Mouse (Mus musculus) forebrain, embryonic 15.5 days (tissue): ENCODE measurements at regions not wholly inside any gene's neighbourhood (a gene's known extent, or its start where the extent isn't known, plus 50 kb on each side); places are given as distances from the start of the nearest gene placed in this dataset.

Experiments
- ATAC-seq: fragments of 200-750 bp; cut with Nextera tagmentation; replicated peaks from 2 replicates; pipeline ENCODE4 v1.8.0; 2017; ENCODE audit warnings: mild to moderate bottlenecking, moderate TSS enrichment, moderate library complexity
- H3K27ac ChIP-seq: fragments of 300-500 bp; sonication (generic); replicated peaks from 2 replicates; pipeline ENCODE4 v1.5.1; 2015; ENCODE audit warnings: mild to moderate bottlenecking, inconsistent platforms
- H3K27me3 ChIP-seq: fragments of 300-500 bp; sonication (generic); 2 replicates; pipeline ENCODE4 v1.6.1; 2015; ENCODE audit warnings: inconsistent platforms
- H3K36me3 ChIP-seq: fragments of 300-500 bp; sonication (generic); 2 replicates; pipeline ENCODE4 v1.6.1; 2015; ENCODE audit warnings: mild to moderate bottlenecking, inconsistent platforms
- H3K4me1 ChIP-seq: fragments of 300-500 bp; sonication (generic); 2 replicates; pipeline ENCODE4 v1.6.1; 2015; ENCODE audit warnings: inconsistent platforms
- H3K4me2 ChIP-seq: fragments of 300-500 bp; sonication (generic); replicated peaks from 2 replicates; pipeline ENCODE4 v1.6.1; 2015; ENCODE audit warnings: mild to moderate bottlenecking, inconsistent platforms
- H3K4me3 ChIP-seq: fragments of 300-500 bp; sonication (generic); 2 replicates; pipeline ENCODE4 v1.5.1; 2015; ENCODE audit warnings: mild to moderate bottlenecking, inconsistent platforms
- H3K9ac ChIP-seq: fragments of 300-500 bp; sonication (generic); replicated peaks from 2 replicates; pipeline ENCODE4 v1.6.1; 2015; ENCODE audit warnings: mild to moderate bottlenecking, inconsistent platforms
- H3K9me3 ChIP-seq: fragments of 300-500 bp; sonication (generic); 2 replicates; pipeline ENCODE4 v1.6.1; 2016; ENCODE audit warnings: inconsistent platforms
- WGBS: fragments of 180-500 bp; shearing (Covaris S2); methylation state at CpG from one replicate; pipeline ENCODE4 v1.1.7; 2015; ENCODE audit warnings: mixed read lengths; 5-methylcytosine and 5-hydroxymethylcytosine counted together

- Histone ChIP-seq H3K4me1 (no peaks in the 10 kb centered on the region), H3K27me3 (no peaks in the 10 kb centered on the region), H3K36me3 (no peaks in the 10 kb centered on the region), H3K9ac (no peak overlapping the region), H3K27ac (no peak overlapping the region), H3K4me3 (no peak overlapping the region), H3K4me2 (no peak overlapping the region), H3K9me3 (no peaks in the 10 kb centered on the region)
- no peak for ATAC-seq
- WGBS: 25% methylated on average over 2 of the region's 2 CpGs
Measured at GRCm38 (mm10) chr3:99447361-99447760, 207.2 kb downstream of the Tbx15 start.

- Histone ChIP-seq H3K27ac (no peak overlapping the region), H3K9me3 (no peaks in the 10 kb centered on the region), H3K4me3 (no peak overlapping the region), H3K9ac (no peak overlapping the region), H3K36me3 (no peaks in the 10 kb centered on the region), H3K27me3 (no peaks in the 10 kb centered on the region), H3K4me2 (no peak overlapping the region), H3K4me1 (no peaks in the 10 kb centered on the region)
- no peak for ATAC-seq
- 56% methylated on average over 2 of the region's 2 CpGs for WGBS
Measured at GRCm38 (mm10) chr3:99447813-99448212, 207.6 kb downstream of the Tbx15 start.

GRCm38 (mm10) chr3:99459036-99459863 lies 219.1 kb downstream of the Tbx15 start:
- no peak overlapping the region for H3K27ac ChIP-seq
- no peaks in the 10 kb centered on the region for H3K36me3 ChIP-seq
- H3K4me3 ChIP-seq: no peak overlapping the region
- WGBS: 77% methylated on average over 12 of the region's 12 CpGs
- H3K4me1 ChIP-seq: no peaks in the 10 kb centered on the region
- H3K27me3 ChIP-seq: no peaks in the 10 kb centered on the region
- H3K9me3 ChIP-seq: no peaks in the 10 kb centered on the region
- no peak overlapping the region for H3K9ac ChIP-seq
- ATAC-seq: no peak
- no peak overlapping the region for H3K4me2 ChIP-seq

- H3K27me3 ChIP-seq: no peaks in the 10 kb centered on the region
- H3K4me3 ChIP-seq: no peak overlapping the region
- no peak overlapping the region for H3K4me2 ChIP-seq
- ATAC-seq: no peak
- no peaks in the 10 kb centered on the region for H3K9me3 ChIP-seq
- no peaks in the 10 kb centered on the region for H3K36me3 ChIP-seq
- 91% methylated on average over 14 of the region's 14 CpGs for WGBS
- H3K27ac ChIP-seq: no peak overlapping the region
- no peaks in the 10 kb centered on the region for H3K4me1 ChIP-seq
- H3K9ac ChIP-seq: no peak overlapping the region
Measured at GRCm38 (mm10) chr3:99499980-99500379, 259.8 kb downstream of the Tbx15 start.

- Histone ChIP-seq H3K4me1 (no peaks in the 10 kb centered on the region), H3K4me2 (no peak overlapping the region), H3K27ac (no peak overlapping the region), H3K9me3 (no peaks in the 10 kb centered on the region), H3K27me3 (no peaks in the 10 kb centered on the region), H3K36me3 (no peaks in the 10 kb centered on the region), H3K9ac (no peak overlapping the region), H3K4me3 (no peak overlapping the region)
- WGBS: 94% methylated on average over 2 of the region's 2 CpGs
- ATAC-seq: no peak
Measured at GRCm38 (mm10) chr3:99504772-99505171, 264.6 kb downstream of the Tbx15 start.

- no peak overlapping the region for H3K27ac ChIP-seq
- H3K4me2 ChIP-seq: no peak overlapping the region
- no peaks in the 10 kb centered on the region for H3K36me3 ChIP-seq
- H3K4me1 ChIP-seq: no peaks in the 10 kb centered on the region
- H3K9ac ChIP-seq: no peak overlapping the region
- H3K27me3 ChIP-seq: no peaks in the 10 kb centered on the region
- 76% methylated on average over 1 of the region's 1 CpGs for WGBS
- H3K4me3 ChIP-seq: no peak overlapping the region
- H3K9me3 ChIP-seq: no peaks in the 10 kb centered on the region
- ATAC-seq: no peak
Measured at GRCm38 (mm10) chr3:99512250-99512649, 272.1 kb downstream of the Tbx15 start.

- ATAC-seq: no peak
- no peak overlapping the region for H3K27ac ChIP-seq
- H3K4me2 ChIP-seq: no peak overlapping the region
- WGBS: 83% methylated on average over 2 of the region's 2 CpGs
- H3K27me3 ChIP-seq: no peaks in the 10 kb centered on the region
- no peaks in the 10 kb centered on the region for H3K4me1 ChIP-seq
- no peak overlapping the region for H3K4me3 ChIP-seq
- H3K9ac ChIP-seq: no peak overlapping the region
- no peaks in the 10 kb centered on the region for H3K9me3 ChIP-seq
- no peaks in the 10 kb centered on the region for H3K36me3 ChIP-seq
Measured at GRCm38 (mm10) chr3:99512933-99513332, 272.8 kb downstream of the Tbx15 start.

- ATAC-seq: peak; percentile 57; the same call in 1 of the 2 replicates
- WGBS: 74% methylated on average over 8 of the region's 8 CpGs
- H3K4me1 ChIP-seq: no peaks in the 10 kb centered on the region
Measured at GRCm38 (mm10) chr3:99515751-99516150, 275.6 kb downstream of the Tbx15 start.

GRCm38 (mm10) chr3:99560917-99561316 lies 320.7 kb downstream of the Tbx15 start:
- no peaks in the 10 kb centered on the region for H3K27me3 ChIP-seq
- WGBS: 66% methylated on average over 1 of the region's 1 CpGs
- H3K27ac ChIP-seq: no peak overlapping the region
- no peaks in the 10 kb centered on the region for H3K9me3 ChIP-seq
- no peak overlapping the region for H3K9ac ChIP-seq
- H3K4me1 ChIP-seq: no peaks in the 10 kb centered on the region
- no peak overlapping the region for H3K4me3 ChIP-seq
- no peak overlapping the region for H3K4me2 ChIP-seq
- H3K36me3 ChIP-seq: no peaks in the 10 kb centered on the region
- no peak for ATAC-seq

More at GRCm38 (mm10) chr3:99515751-99516150, 275.6 kb downstream of the Tbx15 start:
- Histone ChIP-seq H3K4me3 (no peak overlapping the region), H3K27me3 (no peaks in the 10 kb centered on the region), H3K27ac (no peak overlapping the region), H3K4me2 (no peak overlapping the region), H3K36me3 (no peaks in the 10 kb centered on the region), H3K9me3 (no peaks in the 10 kb centered on the region), H3K9ac (no peak overlapping the region)

- no peak overlapping the region for H3K4me2 ChIP-seq
Measured at GRCm38 (mm10) chr3:99573335-99573976, 311.8 kb upstream of the Spag17 start.

GRCm38 (mm10) chr3:99573977-99574373 lies 311.2 kb upstream of the Spag17 start:
- 67% methylated on average over 3 of the region's 3 CpGs for WGBS
- Histone ChIP-seq H3K27ac (no peak overlapping the region), H3K9ac (no peak overlapping the region), H3K4me3 (no peak overlapping the region), H3K4me2 (no peak overlapping the region), H3K27me3 (no peaks in the 10 kb centered on the region), H3K4me1 (no peaks in the 10 kb centered on the region), H3K36me3 (no peaks in the 10 kb centered on the region), H3K9me3 (no peaks in the 10 kb centered on the region)
- ATAC-seq: no peak

More at GRCm38 (mm10) chr3:99573335-99573976, 311.8 kb upstream of the Spag17 start:
- no peaks in the 10 kb centered on the region for H3K27me3 ChIP-seq
- H3K9ac ChIP-seq: no peak overlapping the region
- H3K4me3 ChIP-seq: no peak overlapping the region
- H3K9me3 ChIP-seq: no peaks in the 10 kb centered on the region
- 79% methylated on average over 6 of the region's 6 CpGs for WGBS
- H3K36me3 ChIP-seq: no peaks in the 10 kb centered on the region
- no peak overlapping the region for H3K27ac ChIP-seq
- no peaks in the 10 kb centered on the region for H3K4me1 ChIP-seq
- ATAC-seq: no peak

- H3K4me1 ChIP-seq: no peaks in the 10 kb centered on the region
- no peak overlapping the region for H3K9ac ChIP-seq
- WGBS: 45% methylated on average over 3 of the region's 3 CpGs
- H3K36me3 ChIP-seq: no peaks in the 10 kb centered on the region
- H3K27me3 ChIP-seq: no peaks in the 10 kb centered on the region
- H3K9me3 ChIP-seq: no peaks in the 10 kb centered on the region
- H3K27ac ChIP-seq: no peak overlapping the region
- H3K4me2 ChIP-seq: no peak overlapping the region
- H3K4me3 ChIP-seq: no peak overlapping the region
- no peak for ATAC-seq
Measured at GRCm38 (mm10) chr3:99602679-99603078, 282.5 kb upstream of the Spag17 start.
